Mouse (Mus musculus) spleen, adult 2 months (tissue): ENCODE data around the gene Pigp. TPM values are rescaled to one million over a fixed set of nuclear protein-coding genes. Genes with fewer than 3 reads are reported as not detected.

ENCODE experiments used
- DNase-seq, 2 experiments: peaks; one replicate each; pipeline versions ENCODE4 v3.0.0 to v3.0.0-alpha.2; 2012 to 2021; ENCODE audit warnings: low spot score in 2 of 2, low read depth in 1 of 2
- H3K27ac ChIP-seq: fragments of 200-500 bp; 2 replicates; pipeline ENCODE4 v1.5.1; 2012; ENCODE audit warnings: low read length, inconsistent platforms; ENCODE audit not compliant: insufficient read depth
- H3K27me3 ChIP-seq: fragments of 200-500 bp; 2 replicates; pipeline ENCODE4 v1.6.1; 2012; ENCODE audit warnings: mild to moderate bottlenecking, moderate library complexity, low read length, inconsistent platforms; ENCODE audit not compliant: control insufficient read depth, insufficient read depth
- H3K36me3 ChIP-seq: fragments of 200-500 bp; 2 replicates; pipeline ENCODE4 v1.6.1; 2012; ENCODE audit warnings: mild to moderate bottlenecking, low read length, inconsistent platforms; ENCODE audit not compliant: control insufficient read depth, insufficient read depth
- H3K4me1 ChIP-seq: fragments of 200-500 bp; 2 replicates; pipeline ENCODE4 v1.6.1; 2011; ENCODE audit warnings: inconsistent platforms; ENCODE audit not compliant: control insufficient read depth, insufficient read depth, insufficient read length
- H3K4me3 ChIP-seq: fragments of 200-500 bp; 2 replicates; pipeline ENCODE4 v1.5.1; 2011; ENCODE audit warnings: mild to moderate bottlenecking, inconsistent platforms; ENCODE audit not compliant: insufficient read depth, insufficient read length; ENCODE audit errors: extremely low read depth
- CTCF ChIP-seq: fragments of 200-500 bp; IDR thresholded peaks from 2 replicates; pipeline ENCODE4 v1.5.1; 2011; ENCODE audit warnings: mild to moderate bottlenecking, inconsistent platforms; ENCODE audit not compliant: insufficient read depth, insufficient read length, insufficient replicate concordance; ENCODE audit errors: extremely low read depth
- POLR2A ChIP-seq: fragments of 200-500 bp; IDR thresholded peaks from 2 replicates; pipeline ENCODE4 v1.6.1; 2011; ENCODE audit warnings: low read depth, low read length, inconsistent platforms
- WGBS: fragments of 180-500 bp; shearing (Covaris S2); methylation state at CpG from one replicate; pipeline ENCODE4 v1.1.7; 2018; 5-methylcytosine and 5-hydroxymethylcytosine counted together
- polyA plus RNA-seq: library from polyadenylated mRNA; depleted of rRNA; stranded (reverse); fragments of >200 nt; gene quantifications from 2 replicates; pipeline ENCODE4 v1.2.3, GENCODE M21; 2012

Gene Pigp
- polyA plus RNA-seq, 1 experiment = 8.8 TPM

DNA sequence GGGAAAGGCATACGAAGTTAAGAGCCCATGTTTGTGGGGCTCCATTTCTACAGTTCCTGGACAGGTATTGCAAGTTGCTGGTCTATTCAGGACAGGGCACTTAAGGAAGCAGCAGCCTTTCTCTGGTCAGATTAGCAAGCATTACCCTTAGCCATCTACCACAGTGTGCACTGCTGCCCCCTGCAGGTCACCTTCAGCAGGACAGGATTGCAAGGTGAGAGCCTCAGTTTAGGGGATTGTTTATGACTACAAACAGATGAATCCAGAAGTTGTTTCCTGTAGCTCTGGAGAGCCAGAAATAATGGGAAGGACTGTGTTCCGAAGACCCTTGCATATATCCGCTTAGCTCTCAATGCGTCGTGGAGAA lies 39.8 kb downstream of the Pigp start:
- TF ChIP-seq CTCF = peak; percentile 83; the same call in 1 of the 2 replicates
- no peak for TF ChIP-seq POLR2A
- Histone ChIP-seq H3K27me3 (peaks cover 10% of the 10 kb centered on the region), H3K4me1 (peaks cover 4% of the 10 kb centered on the region; the same call in 1 of the 2 replicates), H3K36me3 (no peaks in the 10 kb centered on the region), H3K4me3 (no peak overlapping the region), H3K27ac (no peak overlapping the region)
- peak; percentile 36 to 75 for DNase-seq
- 82% methylated on average over 5 of the region's 5 CpGs for WGBS

DNA sequence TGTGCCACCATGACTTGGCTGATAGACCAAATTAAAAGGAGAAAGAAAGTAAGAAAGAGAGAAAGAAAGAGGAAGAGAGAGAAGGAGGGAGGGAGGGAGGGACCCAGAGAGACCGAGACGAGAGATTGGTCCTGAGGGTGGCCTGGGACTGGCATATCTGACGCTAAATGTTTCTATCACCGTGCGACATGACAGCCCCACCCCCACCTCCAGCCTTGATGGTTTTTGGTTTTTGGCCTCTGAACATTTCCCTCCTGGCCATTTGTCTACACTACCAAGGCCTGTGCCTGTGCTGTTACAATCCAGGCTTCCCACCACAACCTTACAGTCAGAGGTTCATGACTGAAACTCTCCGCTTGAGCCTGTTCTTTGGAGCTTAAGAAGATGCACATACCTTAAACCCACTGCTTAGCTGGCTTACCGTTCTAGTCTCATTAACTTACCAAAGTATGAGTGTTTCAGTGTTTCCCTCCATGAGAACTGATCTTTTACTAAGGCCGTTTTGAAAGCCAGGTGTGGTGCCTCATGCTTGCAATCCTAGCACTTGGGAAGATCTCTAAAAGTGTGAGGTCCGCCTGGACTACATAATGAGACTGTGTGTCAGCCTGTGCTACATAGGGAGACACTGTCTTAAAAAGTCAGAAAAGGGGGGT lies 40.3 kb downstream of the Pigp start:
- Histone ChIP-seq H3K27ac (no peak overlapping the region), H3K36me3 (no peaks in the 10 kb centered on the region), H3K4me3 (no peak overlapping the region), H3K27me3 (peaks cover 10% of the 10 kb centered on the region), H3K4me1 (peaks cover 4% of the 10 kb centered on the region; the same call in 1 of the 2 replicates)
- WGBS = 88% methylated on average over 9 of the region's 9 CpGs
- DNase-seq = no peak
- TF ChIP-seq CTCF (no peak), POLR2A (no peak)

DNA sequence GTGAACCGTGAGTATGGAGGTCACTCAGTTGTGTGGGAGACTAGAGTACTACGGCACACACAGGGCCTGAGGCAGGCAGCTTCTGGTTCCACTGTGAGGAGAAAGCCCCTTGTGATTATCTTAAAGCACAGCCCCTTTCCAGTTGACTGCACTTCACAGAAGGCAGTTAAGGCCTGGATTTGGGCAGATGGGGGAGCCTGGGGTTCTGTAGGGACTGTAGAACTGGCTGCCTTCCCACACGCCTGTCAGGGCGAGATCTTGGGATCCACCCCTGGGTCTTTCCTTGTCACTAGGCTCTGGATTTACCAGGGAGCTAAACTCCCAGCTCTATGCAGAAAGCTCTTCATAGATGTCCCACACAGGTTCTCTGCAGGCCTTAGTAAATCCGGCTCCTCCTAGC lies 41.2 kb downstream of the Pigp start:
- WGBS = 86% methylated on average over 5 of the region's 5 CpGs
- H3K4me3 ChIP-seq = no peak overlapping the region
- TF ChIP-seq CTCF (no peak), POLR2A (no peak)
- no peak for DNase-seq
- H3K4me1 ChIP-seq = peaks cover 4% of the 10 kb centered on the region; the same call in 1 of the 2 replicates
- H3K27me3 ChIP-seq = peaks cover 10% of the 10 kb centered on the region
- H3K27ac ChIP-seq = no peak overlapping the region
- H3K36me3 ChIP-seq = no peaks in the 10 kb centered on the region

DNA sequence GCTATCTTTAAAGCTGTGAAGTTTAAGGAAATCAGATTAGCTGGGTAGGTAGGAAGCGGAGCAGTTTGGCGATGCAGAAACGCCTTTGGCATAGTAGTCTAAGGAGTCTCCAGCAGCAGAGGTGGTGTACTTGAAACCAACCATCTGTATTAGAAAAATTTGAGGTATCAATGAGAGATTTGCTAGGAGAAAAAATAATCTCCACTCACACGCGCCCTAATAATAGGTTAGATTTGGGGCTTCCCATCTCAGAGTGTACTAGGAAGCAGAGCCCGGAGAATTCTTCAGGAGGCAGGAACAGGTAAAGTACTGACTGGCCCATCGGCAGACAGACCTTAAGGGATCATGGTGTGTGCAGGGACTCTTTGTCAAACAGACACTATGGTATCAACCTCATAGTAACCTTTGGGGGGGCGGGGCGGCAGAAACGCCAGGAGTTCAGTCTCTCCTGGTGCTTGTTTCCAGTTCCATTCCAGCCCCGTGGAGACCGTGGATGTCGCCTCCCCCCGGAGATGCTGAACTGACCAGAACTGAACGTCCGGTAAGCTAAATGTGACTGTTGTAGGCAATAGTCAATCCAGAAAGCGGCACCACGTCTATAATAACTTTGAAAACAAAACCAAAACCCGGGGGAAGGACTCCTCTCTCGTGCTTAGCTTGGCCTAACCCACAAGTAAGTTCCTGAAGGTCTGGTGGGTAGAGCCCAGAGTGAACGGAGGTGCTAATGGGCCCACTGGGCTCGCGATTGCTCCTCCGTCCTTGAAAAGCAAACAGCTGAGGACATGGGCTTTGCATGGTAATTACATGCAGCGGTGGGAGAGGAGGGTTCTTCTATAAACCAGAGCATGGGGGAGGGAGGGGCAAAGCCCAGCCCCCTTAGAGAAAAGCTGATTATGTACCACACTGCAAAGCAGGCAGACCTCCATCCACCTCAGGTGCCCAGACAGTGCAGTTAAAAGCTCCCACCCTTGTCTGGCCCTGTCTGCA lies 42.5 kb downstream of the Pigp start:
- H3K4me1 ChIP-seq = peaks cover 4% of the 10 kb centered on the region; the same call in 1 of the 2 replicates
- no peak for TF ChIP-seq POLR2A
- TF ChIP-seq CTCF = no peak
- H3K27me3 ChIP-seq = peaks cover 10% of the 10 kb centered on the region
- no peaks in the 10 kb centered on the region for H3K36me3 ChIP-seq
- DNase-seq = no peak
- peak overlapping the region; percentile 49 for H3K4me3 ChIP-seq
- 14% methylated on average over 25 of the region's 25 CpGs for WGBS
- H3K27ac ChIP-seq = no peak overlapping the region

DNA sequence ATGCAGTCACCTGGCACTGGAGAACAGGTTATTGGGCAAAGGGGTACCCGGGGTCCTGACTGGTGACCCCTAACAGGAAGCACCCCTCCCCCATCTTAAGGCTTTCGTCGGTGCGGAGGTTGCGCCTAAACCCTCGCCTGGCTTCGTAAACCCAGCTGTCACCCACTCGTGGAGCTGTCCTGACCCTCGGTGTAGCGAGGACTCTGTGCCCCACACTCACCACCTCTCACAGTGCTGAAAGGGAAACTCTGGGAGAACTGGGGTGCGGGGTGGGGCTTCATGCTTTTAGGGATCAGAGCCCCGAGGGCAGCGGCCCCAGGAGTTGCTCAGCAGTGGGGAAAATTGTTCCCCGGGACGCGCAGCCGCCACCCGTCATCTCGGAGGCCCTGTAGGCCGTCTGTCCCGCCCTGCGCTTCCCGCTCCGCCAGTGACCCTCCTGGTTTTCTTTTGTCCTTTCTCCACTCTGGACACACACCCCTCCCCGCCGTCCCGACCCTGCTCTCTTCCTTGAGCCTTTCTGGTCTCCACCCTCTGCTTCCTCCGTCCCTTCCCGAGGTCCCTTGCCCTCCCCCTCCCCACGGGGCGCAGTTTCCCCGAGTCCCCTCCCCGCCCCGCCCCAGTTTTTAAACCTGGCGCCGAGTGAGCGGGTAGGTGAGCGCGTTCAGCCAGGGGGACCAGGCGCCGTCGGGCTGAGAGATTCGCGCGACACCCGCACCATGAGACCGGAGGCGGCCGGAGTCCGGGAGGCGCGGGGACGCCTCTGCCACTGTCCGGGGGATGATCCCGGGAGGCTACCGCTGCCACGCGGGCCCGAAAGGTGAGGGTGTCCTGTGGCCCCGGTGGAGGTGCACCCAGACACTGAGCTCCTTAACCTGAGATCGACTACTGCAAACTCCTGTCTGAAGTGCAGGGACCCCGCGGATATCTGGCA lies 43.6 kb downstream of the Pigp start, which contains the start of gene Ripply3:
TSS of gene Ripply3 (plus strand) at position 640 of the 931 bp plus-strand sequence.
- no peaks in the 10 kb centered on the region for H3K36me3 ChIP-seq
- no peak within 1 kb of the TSS; the same call in 1 of the 2 replicates for H3K27ac ChIP-seq
- peak within 1 kb of the TSS; percentile 49 for H3K4me3 ChIP-seq
- WGBS = 3% methylated on average over 63 of the region's 63 CpGs
- peaks cover 10% of the 10 kb centered on the region for H3K27me3 ChIP-seq
- DNase-seq = no peak
- H3K4me1 ChIP-seq = peaks cover 4% of the 10 kb centered on the region; the same call in 1 of the 2 replicates
- TF ChIP-seq POLR2A (no peak), CTCF (no peak)

DNA sequence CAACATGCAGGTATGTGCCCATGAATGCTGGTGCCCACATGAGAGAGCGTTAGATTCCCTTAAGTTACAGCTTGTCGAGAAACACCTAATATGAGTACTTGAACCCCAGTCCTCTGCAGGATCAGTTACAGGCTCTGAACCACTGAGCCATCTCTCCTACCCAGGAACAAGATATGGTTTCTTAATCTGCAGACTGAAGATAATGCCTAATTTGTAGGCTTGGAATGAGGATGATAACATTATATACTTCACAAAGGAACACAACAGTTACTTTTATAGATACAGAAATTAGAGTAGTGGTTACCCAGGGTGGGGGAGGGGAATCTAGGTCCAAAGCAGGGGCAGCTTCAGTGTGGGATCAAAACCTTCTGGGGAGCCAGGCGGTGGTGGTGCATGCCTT lies 45.6 kb downstream of the Pigp start:
- no peak for TF ChIP-seq POLR2A
- no peak for TF ChIP-seq CTCF
- Histone ChIP-seq H3K4me1 (peaks cover 4% of the 10 kb centered on the region; the same call in 1 of the 2 replicates), H3K27ac (no peak overlapping the region), H3K36me3 (no peaks in the 10 kb centered on the region), H3K27me3 (peaks cover 10% of the 10 kb centered on the region), H3K4me3 (no peak overlapping the region)
- 78% methylated on average over 3 of the region's 3 CpGs for WGBS
- DNase-seq = no peak
